Mouse (Mus musculus): ENCODE results near the gene Vsig10. TPM values are rescaled to one million over a fixed set of nuclear protein-coding genes. Genes with fewer than 3 reads are reported as not detected.
"Not testable (repeated sequence)": the region's sequence is repeated elsewhere in the genome, so short reads cannot be mapped to it uniquely, and the experiment has no call there.

The Vsig10 gene
- polyA plus RNA-seq, 1 experiment from 2014 or later: 19.7 TPM

- no peak for TF ChIP-seq EP300 (IDR thresholded peaks at IDR 0.05)
- TF ChIP-seq CTCF (IDR thresholded peaks at IDR 0.05): no peak
- WGBS: 38% methylated on average over 8 of the region's 8 CpGs
- H3K9me3 ChIP-seq (ENCODE audit: low read length): no peaks in the 10 kb centered on the region
- no peak overlapping the region for H3K9ac ChIP-seq (replicated peaks; ENCODE audit: low read depth)
- ATAC-seq (no peak), DNase-seq (ENCODE audit: low spot score) (no peak)
- no peak overlapping the region for H3K4me2 ChIP-seq (replicated peaks; ENCODE audit: low read depth, low read length)
- H3K27me3 ChIP-seq (replicated peaks; ENCODE audit: insufficient read depth, low read length): no peaks in the 10 kb centered on the region
- H3K4me3 ChIP-seq (ENCODE audit: low read depth, low read length): no peak overlapping the region
- no peak overlapping the region for H3K27ac ChIP-seq (ENCODE audit: low read length)
- H3K36me3 ChIP-seq (ENCODE audit: insufficient read depth, low read length): peaks cover 19% of the 10 kb centered on the region
- peaks cover 12% of the 10 kb centered on the region for H3K4me1 ChIP-seq (ENCODE audit: insufficient read depth, low read depth, low read length)
Measured at GRCm38 (mm10) chr5:117367206-117367605, 48.3 kb downstream of the Vsig10 start.

GRCm38 (mm10) chr5:117370592-117370991 is 51.7 kb downstream of the Vsig10 start:
- Histone ChIP-seq H3K27ac (ENCODE audit: low read length) (no peak overlapping the region), H3K36me3 (ENCODE audit: insufficient read depth, low read length) (peaks cover 16% of the 10 kb centered on the region), H3K4me2 (replicated peaks; ENCODE audit: low read depth, low read length) (no peak overlapping the region), H3K27me3 (replicated peaks; ENCODE audit: insufficient read depth, low read length) (no peaks in the 10 kb centered on the region), H3K9me3 (ENCODE audit: low read length) (no peaks in the 10 kb centered on the region), H3K9ac (replicated peaks; ENCODE audit: low read depth) (no peak overlapping the region), H3K4me3 (ENCODE audit: low read depth, low read length) (no peak overlapping the region), H3K4me1 (ENCODE audit: insufficient read depth, low read depth, low read length) (no peaks in the 10 kb centered on the region)
- TF ChIP-seq EP300 (IDR thresholded peaks at IDR 0.05): no peak
- no peak for TF ChIP-seq CTCF (IDR thresholded peaks at IDR 0.05)
- WGBS: 57% methylated on average over 10 of the region's 10 CpGs
- no peak for DNase-seq (ENCODE audit: low spot score)
- no peak for ATAC-seq

GRCm38 (mm10) chr5:117373418-117373817 is 54.5 kb downstream of the Vsig10 start:
- H3K27ac ChIP-seq (ENCODE audit: low read length): no peak overlapping the region
- peaks cover 6% of the 10 kb centered on the region; the same call in 1 of the 2 replicates for H3K36me3 ChIP-seq (ENCODE audit: insufficient read depth, low read length)
- H3K9ac ChIP-seq (replicated peaks; ENCODE audit: low read depth): no peak overlapping the region
- H3K4me3 ChIP-seq (ENCODE audit: low read depth, low read length): no peak overlapping the region
- WGBS: 64% methylated on average over 9 of the region's 9 CpGs
- no peak overlapping the region for H3K4me2 ChIP-seq (replicated peaks; ENCODE audit: low read depth, low read length)
- no peaks in the 10 kb centered on the region for H3K9me3 ChIP-seq (ENCODE audit: low read length)
- no peaks in the 10 kb centered on the region for H3K27me3 ChIP-seq (replicated peaks; ENCODE audit: insufficient read depth, low read length)
- TF ChIP-seq EP300 (IDR thresholded peaks at IDR 0.05) (no peak), CTCF (IDR thresholded peaks at IDR 0.05) (no peak)
- no peaks in the 10 kb centered on the region for H3K4me1 ChIP-seq (ENCODE audit: insufficient read depth, low read depth, low read length)
- ATAC-seq: peak; percentile 47
- no peak for DNase-seq (ENCODE audit: low spot score)

GRCm38 (mm10) chr5:117374372-117375049 is 55.6 kb downstream of the Vsig10 start:
- H3K27ac ChIP-seq (ENCODE audit: low read length): no peak overlapping the region
- WGBS: 76% methylated on average over 7 of the region's 7 CpGs

GRCm38 (mm10) chr5:117376331-117376761 is 57.5 kb downstream of the Vsig10 start:
- Histone ChIP-seq H3K4me1 (ENCODE audit: insufficient read depth, low read depth, low read length) (no peaks in the 10 kb centered on the region), H3K4me3 (ENCODE audit: low read depth, low read length) (no peak overlapping the region), H3K9me3 (ENCODE audit: low read length) (no peaks in the 10 kb centered on the region), H3K27ac (ENCODE audit: low read length) (no peak overlapping the region), H3K4me2 (replicated peaks; ENCODE audit: low read depth, low read length) (no peak overlapping the region), H3K9ac (replicated peaks; ENCODE audit: low read depth) (no peak overlapping the region), H3K27me3 (replicated peaks; ENCODE audit: insufficient read depth, low read length) (no peaks in the 10 kb centered on the region), H3K36me3 (ENCODE audit: insufficient read depth, low read length) (peaks cover 17% of the 10 kb centered on the region)
- ATAC-seq (peak; percentile 63), DNase-seq (ENCODE audit: low spot score) (peak; percentile 65)
- TF ChIP-seq CTCF (IDR thresholded peaks at IDR 0.05): no peak
- TF ChIP-seq EP300 (IDR thresholded peaks at IDR 0.05): no peak
- WGBS: 61% methylated on average over 11 of the region's 11 CpGs

More at GRCm38 (mm10) chr5:117374372-117375049, 55.6 kb downstream of the Vsig10 start:
- H3K9ac ChIP-seq (replicated peaks; ENCODE audit: low read depth): no peak overlapping the region
- TF ChIP-seq CTCF (IDR thresholded peaks at IDR 0.05) (no peak), EP300 (IDR thresholded peaks at IDR 0.05) (no peak)
- no peak overlapping the region for H3K4me3 ChIP-seq (ENCODE audit: low read depth, low read length)
- H3K27me3 ChIP-seq (replicated peaks; ENCODE audit: insufficient read depth, low read length): no peaks in the 10 kb centered on the region
- no peak overlapping the region for H3K4me2 ChIP-seq (replicated peaks; ENCODE audit: low read depth, low read length)
- H3K9me3 ChIP-seq (ENCODE audit: low read length): no peaks in the 10 kb centered on the region
- DNase-seq (ENCODE audit: low spot score) (no peak), ATAC-seq (no peak)
- no peaks in the 10 kb centered on the region for H3K4me1 ChIP-seq (ENCODE audit: insufficient read depth, low read depth, low read length)
- H3K36me3 ChIP-seq (ENCODE audit: insufficient read depth, low read length): peaks cover 12% of the 10 kb centered on the region

- not testable (repeated sequence) for H3K4me1 ChIP-seq (ENCODE audit: insufficient read depth, low read depth, low read length); H3K27ac ChIP-seq (ENCODE audit: low read length); ATAC-seq; H3K4me3 ChIP-seq (ENCODE audit: low read depth, low read length); H3K4me2 ChIP-seq (replicated peaks; ENCODE audit: low read depth, low read length); H3K9me3 ChIP-seq (ENCODE audit: low read length); H3K9ac ChIP-seq (replicated peaks; ENCODE audit: low read depth); DNase-seq (ENCODE audit: low spot score); H3K27me3 ChIP-seq (replicated peaks; ENCODE audit: insufficient read depth, low read length)
- peaks cover 17% of the 10 kb centered on the region for H3K36me3 ChIP-seq (ENCODE audit: insufficient read depth, low read length)
- WGBS: 82% methylated on average over 14 of the region's 14 CpGs
Measured at GRCm38 (mm10) chr5:117377731-117378130, 58.8 kb downstream of the Vsig10 start.
